Mouse (Mus musculus) embryonic fibroblast, embryonic 13.5 days (primary cell): Measurements from ENCODE around the gene Atg9a.
A peak's percentile ranks its signal among the peaks of the same experiment; 100 is the strongest.

Source experiments
- CTCF ChIP-seq: IDR thresholded peaks from 2 replicates; pipeline ENCODE4 v1.5.1; 2011; ENCODE audit warnings: mild to moderate bottlenecking, control low read depth, low read length, moderate library complexity, borderline replicate concordance; ENCODE audit not compliant: insufficient read depth
- POLR2A ChIP-seq: IDR thresholded peaks from 2 replicates; pipeline ENCODE4 v1.6.1; 2011; ENCODE audit warnings: low read depth, mild to moderate bottlenecking, control low read depth, low read length, moderate library complexity

GRCm38 (mm10) chr1:75180105-75180590, 11.8 kb downstream of the Atg9a start, which contains the start of gene Abcb6:
- TF ChIP-seq CTCF (no peak), POLR2A (peak; percentile 64)
